Mouse (Mus musculus): ENCODE measurements around the gene Rnf6. TPM values are rescaled to one million over a fixed set of nuclear protein-coding genes. Genes with fewer than 3 reads are reported as not detected.

Gene Rnf6
- 35.4 TPM for polyA plus RNA-seq (2014; fragmentation: Illumina TruSeq; extraction: RNeasy Lipid Tissue Mini Kit (QIAGEN cat#74804); ENCODE audit: low read depth, low replicate concordance)

DNA sequence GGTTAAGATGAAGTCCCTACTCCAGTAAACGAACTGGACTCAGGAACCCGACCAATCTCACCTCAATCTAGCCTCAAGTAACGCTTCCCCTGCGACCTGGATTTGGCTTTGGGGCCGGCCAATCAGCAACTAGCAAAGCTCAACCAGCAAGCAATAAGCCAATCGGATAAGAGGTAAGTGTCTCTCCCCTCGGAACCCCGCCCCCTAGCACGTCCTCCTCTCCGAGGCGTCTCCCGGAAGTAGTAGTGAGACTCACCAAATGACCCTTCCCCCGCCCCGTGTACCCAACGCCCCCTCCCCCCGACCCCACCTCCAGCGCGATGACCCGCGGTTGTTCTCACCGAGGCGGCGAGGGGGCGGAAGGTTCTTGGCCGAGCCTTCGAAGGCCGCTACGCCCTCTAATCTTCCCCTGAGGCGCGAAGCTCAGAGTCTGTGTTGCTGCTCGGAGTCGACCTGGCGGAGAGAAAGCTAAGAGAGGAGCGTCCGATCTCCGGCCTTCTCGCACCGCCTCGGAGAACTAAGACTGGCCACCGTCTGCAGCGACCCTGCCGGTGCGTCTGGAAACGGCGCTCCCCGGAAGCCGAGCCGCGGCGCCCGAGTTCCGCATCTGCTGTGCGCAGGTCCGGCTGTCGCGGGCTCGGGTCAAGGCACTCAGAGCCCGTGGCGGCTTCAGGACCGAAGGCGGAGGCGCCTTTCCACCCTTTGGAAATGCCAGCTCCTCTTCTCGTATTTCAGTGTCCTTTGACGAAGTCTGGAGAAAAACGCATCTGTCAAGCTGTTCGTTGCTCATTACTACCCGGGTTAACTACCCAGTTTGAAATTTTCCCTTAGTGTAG is at the start of gene Rnf6:
Rnf6 (minus strand) TSS at position 677 of the 836 bp plus-strand sequence.

GRCm38 (mm10) chr5:146230864-146231654 is 9.7 kb upstream of the Rnf6 start, which contains the start of gene Cdk8:
Gene Cdk8 (plus strand): TSS chr5:146231230.

DNA sequence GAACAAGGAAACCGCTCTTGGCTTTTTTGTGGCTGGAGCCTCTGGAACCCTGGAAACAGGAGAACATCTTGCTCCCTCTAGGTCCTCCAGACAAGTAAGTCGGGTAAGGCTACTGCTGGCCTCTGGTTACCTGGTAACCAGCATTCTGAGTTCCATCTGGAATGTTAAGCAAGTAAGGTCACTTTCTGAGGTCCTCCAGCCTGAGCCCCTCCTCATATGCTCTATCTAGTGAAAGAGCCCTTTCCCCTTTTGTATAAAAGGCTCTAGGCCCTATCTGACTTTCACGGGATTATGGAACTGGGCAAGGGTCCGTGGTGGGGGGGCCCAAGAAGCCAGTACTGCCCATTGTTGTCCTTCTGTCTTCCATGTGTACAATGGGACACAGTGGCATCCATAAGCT is 36.2 kb downstream of the Rnf6 start, which contains the start of gene 1700001J03Rik:
1700001J03Rik (minus strand) TSS at position 101 of the 400 bp plus-strand sequence.

DNA sequence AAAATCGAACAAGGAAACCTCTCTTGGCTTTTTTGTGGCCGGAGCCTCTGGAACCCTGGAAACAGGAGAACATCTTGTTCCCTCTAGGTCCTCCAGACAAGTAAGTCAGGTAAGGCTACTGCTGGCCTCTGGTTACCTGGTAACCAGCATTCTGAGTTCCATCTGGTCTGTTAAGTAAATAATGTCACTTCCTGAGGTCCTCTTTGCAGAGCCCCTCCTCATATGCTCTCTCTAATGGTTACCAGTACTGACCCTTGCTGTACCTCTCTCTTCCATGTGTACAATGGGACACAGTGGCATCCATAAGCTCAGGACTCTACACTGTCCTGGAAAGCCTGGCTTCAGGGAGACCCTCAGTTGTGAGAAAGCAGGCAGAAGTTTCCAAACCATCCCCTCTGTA is 50.7 kb downstream of the Rnf6 start, which contains the start of gene Gm6309:
Gm6309 (minus strand) TSS at position 101 of the 400 bp plus-strand sequence.

DNA sequence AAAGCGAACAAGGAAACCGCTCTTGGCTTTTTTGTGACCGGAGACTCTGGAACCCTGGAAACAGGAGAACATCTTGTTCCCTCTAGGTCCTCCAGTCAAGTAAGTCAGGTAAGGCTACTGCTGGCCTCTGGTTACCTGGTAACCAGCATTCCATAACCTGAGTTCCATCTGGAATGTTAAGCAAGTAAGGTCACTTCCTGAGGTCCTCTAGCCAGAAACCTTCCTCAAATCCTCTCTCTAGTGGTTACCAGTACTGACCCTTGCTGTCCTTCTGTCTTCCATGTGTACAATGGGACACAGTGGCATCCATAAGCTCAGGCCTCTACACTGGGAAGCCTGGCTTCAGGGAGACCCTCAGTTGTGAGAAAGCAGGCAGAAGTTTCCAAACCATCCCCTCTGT is 60.9 kb downstream of the Rnf6 start, which contains the start of gene Gm5565:
Gm5565 (minus strand) TSS at position 101 of the 400 bp plus-strand sequence.

Other genes starting within 250 kb of the Rnf6 start
- 2,316 TPM for gene Cyp3a25, start 211.9 kb downstream of the Rnf6 start, polyA plus RNA-seq (2014; fragmentation: Illumina TruSeq; extraction: RNeasy Lipid Tissue Mini Kit (QIAGEN cat#74804); ENCODE audit: low read depth, low replicate concordance)
- gene Cyp3a59, start 142.3 kb downstream of the Rnf6 start, polyA plus RNA-seq (2014; fragmentation: Illumina TruSeq; extraction: RNeasy Lipid Tissue Mini Kit (QIAGEN cat#74804); ENCODE audit: low read depth, low replicate concordance): 346 TPM
- not detected for gene Gm5565, start 61.0 kb downstream of the Rnf6 start, polyA plus RNA-seq (2014; fragmentation: Illumina TruSeq; extraction: RNeasy Lipid Tissue Mini Kit (QIAGEN cat#74804); ENCODE audit: low read depth, low replicate concordance)
- gene Gm6309, start 50.8 kb downstream of the Rnf6 start, polyA plus RNA-seq (2014; fragmentation: Illumina TruSeq; extraction: RNeasy Lipid Tissue Mini Kit (QIAGEN cat#74804); ENCODE audit: low read depth, low replicate concordance): not detected
- gene 1700001J03Rik, start 36.3 kb downstream of the Rnf6 start, polyA plus RNA-seq (2014; fragmentation: Illumina TruSeq; extraction: RNeasy Lipid Tissue Mini Kit (QIAGEN cat#74804); ENCODE audit: low read depth, low replicate concordance): not detected
- 44.2 TPM for gene Cdk8, start 9.7 kb upstream of the Rnf6 start, polyA plus RNA-seq (2014; fragmentation: Illumina TruSeq; extraction: RNeasy Lipid Tissue Mini Kit (QIAGEN cat#74804); ENCODE audit: low read depth, low replicate concordance)
- gene Wasf3, start 163.4 kb upstream of the Rnf6 start, polyA plus RNA-seq (2014; fragmentation: Illumina TruSeq; extraction: RNeasy Lipid Tissue Mini Kit (QIAGEN cat#74804); ENCODE audit: low read depth, low replicate concordance): 0.08 TPM

Data from liver, adult 10 weeks (tissue).